Mouse (Mus musculus) embryo, embryonic 11 days (tissue): ENCODE measurements around the gene Fcrl6.

Experiments
- DNase-seq: peaks from one replicate; pipeline ENCODE4 v3.0.0-alpha.2; 2015

The Fcrl6 gene

GRCm38 (mm10) chr1:172602326-172602725, at the start of gene Fcrl6:
TSS of gene Fcrl6 (minus strand) at chr1:172602551.
- no peak for DNase-seq

GRCm38 (mm10) chr1:172651288-172651987, 49.1 kb upstream of the Fcrl6 start:
- DNase-seq = no peak

GRCm38 (mm10) chr1:172650519-172651287, 48.4 kb upstream of the Fcrl6 start:
- peak; percentile 65 for DNase-seq

- no peak for DNase-seq
These were observed 47.0 kb upstream of the Fcrl6 start for GRCm38 (mm10) chr1:172649396-172649795.

GRCm38 (mm10) chr1:172647236-172647635, 44.9 kb upstream of the Fcrl6 start:
- no peak for DNase-seq

- DNase-seq = no peak
These were observed 36.4 kb upstream of the Fcrl6 start for GRCm38 (mm10) chr1:172638781-172639180.

GRCm38 (mm10) chr1:172637801-172638200, 35.5 kb upstream of the Fcrl6 start:
- DNase-seq = no peak

GRCm38 (mm10) chr1:172636266-172636665, 33.9 kb upstream of the Fcrl6 start:
- DNase-seq = no peak

- no peak for DNase-seq
These were observed 32.9 kb upstream of the Fcrl6 start for GRCm38 (mm10) chr1:172635258-172635657.

GRCm38 (mm10) chr1:172634136-172634535, 31.8 kb upstream of the Fcrl6 start:
- no peak for DNase-seq

GRCm38 (mm10) chr1:172632451-172633326, 30.3 kb upstream of the Fcrl6 start, which contains the start of gene Dusp23:
TSS of gene Dusp23 (minus strand) at chr1:172632962.
- peak; percentile 97 for DNase-seq

- DNase-seq = no peak
These were observed 29.4 kb upstream of the Fcrl6 start for GRCm38 (mm10) chr1:172631721-172632120.

- DNase-seq = peak; percentile 64
These were observed 27.5 kb upstream of the Fcrl6 start for GRCm38 (mm10) chr1:172629831-172630230.

- DNase-seq = no peak
These were observed 24.0 kb upstream of the Fcrl6 start for GRCm38 (mm10) chr1:172626306-172626705.

GRCm38 (mm10) chr1:172624081-172624480, 21.7 kb upstream of the Fcrl6 start:
- no peak for DNase-seq

- no peak for DNase-seq
These were observed 21.2 kb upstream of the Fcrl6 start for GRCm38 (mm10) chr1:172623599-172623998.

GRCm38 (mm10) chr1:172619235-172619634, 16.9 kb upstream of the Fcrl6 start:
- DNase-seq = peak; percentile 75

- DNase-seq = peak; percentile 70
These were observed 15.8 kb upstream of the Fcrl6 start for GRCm38 (mm10) chr1:172618141-172618540.

- DNase-seq = peak; percentile 61
These were observed 15.2 kb upstream of the Fcrl6 start for GRCm38 (mm10) chr1:172617365-172618076.

GRCm38 (mm10) chr1:172616537-172617300, 14.4 kb upstream of the Fcrl6 start:
- peak; percentile 73 for DNase-seq

GRCm38 (mm10) chr1:172615412-172615811, 13.1 kb upstream of the Fcrl6 start:
- DNase-seq = no peak

- no peak for DNase-seq
These were observed 12.3 kb upstream of the Fcrl6 start for GRCm38 (mm10) chr1:172614654-172615053.
